Mouse (Mus musculus) heart, adult 2 months (tissue): ENCODE results near the gene Gm45234.

Source experiments
- CTCF ChIP-seq: fragments of 200-600 bp; IDR thresholded peaks from 2 replicates; pipeline ENCODE4 v1.8.1; 2022; ENCODE audit warnings: antibody characterized with exemption, mild to moderate bottlenecking, moderate library complexity
- POLR2A ChIP-seq: fragments of 200-500 bp; IDR thresholded peaks from 2 replicates; pipeline ENCODE4 v1.6.1; 2011; ENCODE audit warnings: mild to moderate bottlenecking, low read depth, low read length, control low read depth; ENCODE audit not compliant: insufficient read depth

DNA sequence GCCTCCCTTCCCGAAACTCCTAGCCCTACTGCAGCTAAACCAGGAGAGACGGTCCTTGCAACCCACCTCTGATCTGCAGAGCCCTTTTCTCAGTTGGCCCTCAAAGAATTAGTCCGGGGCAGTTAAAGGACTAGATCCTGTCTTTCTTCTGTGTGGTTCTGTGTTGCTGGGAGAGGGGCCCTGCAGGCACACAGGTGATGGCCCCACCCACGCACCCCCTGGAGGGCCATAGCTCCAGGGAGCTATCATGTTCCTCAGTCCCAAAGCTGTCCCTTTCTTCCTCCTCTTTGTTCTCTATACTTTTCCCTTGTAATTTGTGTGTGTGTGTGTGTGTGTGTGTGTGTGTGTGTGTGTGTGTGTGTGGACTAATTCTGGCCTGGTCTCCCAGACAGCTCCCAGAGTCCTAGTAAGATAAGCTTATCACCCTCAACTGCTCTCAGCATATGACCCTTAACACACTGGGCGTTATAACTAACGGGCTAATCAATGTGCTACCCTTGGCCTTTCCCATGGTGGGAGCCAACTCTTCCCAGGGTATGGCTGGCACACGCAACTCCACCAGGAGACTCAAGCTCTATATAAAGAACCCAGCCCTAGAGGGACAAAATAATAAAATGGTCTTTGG is 36.4 kb downstream of the Gm45234 start:
- TF ChIP-seq POLR2A: no peak
- TF ChIP-seq CTCF: no peak
